Mouse (Mus musculus) hindbrain, embryonic 10.5 days (tissue): ENCODE data around the gene Cchcr1. TPM values are rescaled to one million over a fixed set of nuclear protein-coding genes. Genes with fewer than 3 reads are reported as not detected.

Source experiments
- DNase-seq: peaks from one replicate; pipeline ENCODE4 v3.0.0-alpha.2; 2017; ENCODE audit warnings: low spot score
- H3K27ac ChIP-seq: fragments of 300-500 bp; sonication (generic); 2 replicates; pipeline ENCODE4 v1.5.1; 2016; ENCODE audit warnings: mild to moderate bottlenecking, moderate library complexity
- H3K27me3 ChIP-seq: fragments of 300-500 bp; sonication (generic); 2 replicates; pipeline ENCODE4 v1.6.1; 2016; ENCODE audit warnings: mild to moderate bottlenecking; ENCODE audit not compliant: poor library complexity, insufficient read depth, severe bottlenecking
- H3K36me3 ChIP-seq: fragments of 300-500 bp; sonication (generic); 2 replicates; pipeline ENCODE4 v1.6.1; 2016; ENCODE audit warnings: mild to moderate bottlenecking, moderate library complexity
- H3K4me1 ChIP-seq: fragments of 300-500 bp; sonication (generic); replicated peaks from 2 replicates; pipeline ENCODE4 v1.6.1; 2016; ENCODE audit warnings: mild to moderate bottlenecking
- H3K4me3 ChIP-seq: fragments of 300-500 bp; sonication (generic); 2 replicates; pipeline ENCODE4 v1.5.1; 2016; ENCODE audit warnings: mild to moderate bottlenecking, moderate library complexity
- H3K9me3 ChIP-seq: fragments of 300-500 bp; sonication (generic); 2 replicates; pipeline ENCODE4 v1.6.1; 2016; ENCODE audit warnings: mild to moderate bottlenecking, moderate library complexity
- WGBS: fragments of 180-500 bp; shearing (Covaris S2); methylation state at CpG from one replicate; pipeline ENCODE4 v1.1.7; 2016; 5-methylcytosine and 5-hydroxymethylcytosine counted together
- polyA plus RNA-seq: library from polyadenylated mRNA; unstranded; fragments of >200 nt; fragmentation: Nextera tagmentation; extraction: Ambion mirVana; gene quantifications from 2 replicates; pipeline ENCODE4 v1.2.1, GENCODE M21; 2016

The Cchcr1 gene
- polyA plus RNA-seq, 1 experiment from 2014 or later: 19.6 TPM

- WGBS: 50% methylated on average over 15 of the region's 15 CpGs
- Histone ChIP-seq H3K4me1 (peaks cover 32% of the 10 kb centered on the region), H3K27ac (no peak overlapping the region; the same call in 1 of the 2 replicates), H3K9me3 (no peaks in the 10 kb centered on the region), H3K4me3 (no peak overlapping the region), H3K36me3 (no peaks in the 10 kb centered on the region), H3K27me3 (0 out of 2 replicates have a peak, but pooled peaks cover 3% of the 10 kb centered on the region)
- DNase-seq: no peak
These were observed 32.7 kb downstream of the Cchcr1 start for GRCm38 (mm10) chr17:35549437-35550142.

GRCm38 (mm10) chr17:35550143-35550494 lies 33.2 kb downstream of the Cchcr1 start:
- DNase-seq: no peak
- Histone ChIP-seq H3K9me3 (no peaks in the 10 kb centered on the region), H3K27ac (no peak overlapping the region), H3K4me1 (peaks cover 32% of the 10 kb centered on the region), H3K4me3 (no peak overlapping the region), H3K27me3 (0 out of 2 replicates have a peak, but pooled peaks cover 3% of the 10 kb centered on the region), H3K36me3 (no peaks in the 10 kb centered on the region)
- 95% methylated on average over 4 of the region's 4 CpGs for WGBS

- no peak overlapping the region for H3K4me3 ChIP-seq
- H3K27ac ChIP-seq: no peak overlapping the region
- H3K36me3 ChIP-seq: no peaks in the 10 kb centered on the region
- H3K9me3 ChIP-seq: no peaks in the 10 kb centered on the region
- H3K4me1 ChIP-seq: peaks cover 32% of the 10 kb centered on the region
- no peak for DNase-seq
- 0 out of 2 replicates have a peak, but pooled peaks cover 3% of the 10 kb centered on the region for H3K27me3 ChIP-seq
- WGBS: 56% methylated on average over 8 of the region's 8 CpGs
These were observed 34.0 kb downstream of the Cchcr1 start for GRCm38 (mm10) chr17:35550871-35551270.

- 68% methylated on average over 10 of the region's 10 CpGs for WGBS
- Histone ChIP-seq H3K36me3 (no peaks in the 10 kb centered on the region), H3K4me1 (peaks cover 21% of the 10 kb centered on the region), H3K4me3 (no peak within 1 kb of the TSS), H3K27ac (0 out of 2 replicates have a peak within 1 kb of the TSS, but pooled peaks have one; percentile 41), H3K9me3 (no peaks in the 10 kb centered on the region), H3K27me3 (0 out of 2 replicates have a peak, but pooled peaks cover 3% of the 10 kb centered on the region)
- no peak for DNase-seq
These were observed 35.0 kb downstream of the Cchcr1 start, which contains the start of gene Cdsn for GRCm38 (mm10) chr17:35551881-35552414. Gene Cdsn, plus strand, starts transcription at chr17:35552128.

GRCm38 (mm10) chr17:35554321-35554720 lies 37.4 kb downstream of the Cchcr1 start:
- H3K36me3 ChIP-seq: no peaks in the 10 kb centered on the region
- H3K4me3 ChIP-seq: no peak overlapping the region
- DNase-seq: no peak
- no peaks in the 10 kb centered on the region for H3K27me3 ChIP-seq
- H3K4me1 ChIP-seq: peaks cover 12% of the 10 kb centered on the region
- no peak overlapping the region for H3K27ac ChIP-seq
- no peaks in the 10 kb centered on the region for H3K9me3 ChIP-seq
- 82% methylated on average over 5 of the region's 5 CpGs for WGBS

- Histone ChIP-seq H3K27ac (no peak overlapping the region), H3K9me3 (no peaks in the 10 kb centered on the region), H3K27me3 (no peaks in the 10 kb centered on the region), H3K4me3 (no peak overlapping the region), H3K36me3 (no peaks in the 10 kb centered on the region), H3K4me1 (peaks cover 7% of the 10 kb centered on the region)
- WGBS: 91% methylated on average over 18 of the region's 18 CpGs
- DNase-seq: no peak
These were observed 38.0 kb downstream of the Cchcr1 start for GRCm38 (mm10) chr17:35554761-35555397.

- DNase-seq: no peak
- H3K27ac ChIP-seq: no peak overlapping the region
- H3K4me3 ChIP-seq: no peak overlapping the region
- no peaks in the 10 kb centered on the region for H3K27me3 ChIP-seq
- 93% methylated on average over 13 of the region's 13 CpGs for WGBS
- peaks cover 11% of the 10 kb centered on the region for H3K4me1 ChIP-seq
- no peaks in the 10 kb centered on the region for H3K36me3 ChIP-seq
- H3K9me3 ChIP-seq: no peaks in the 10 kb centered on the region
These were observed 39.4 kb downstream of the Cchcr1 start for GRCm38 (mm10) chr17:35556186-35556765.

- Histone ChIP-seq H3K27me3 (no peaks in the 10 kb centered on the region), H3K4me3 (no peak overlapping the region), H3K4me1 (peaks cover 9% of the 10 kb centered on the region), H3K27ac (no peak overlapping the region), H3K9me3 (no peaks in the 10 kb centered on the region), H3K36me3 (no peaks in the 10 kb centered on the region)
- 34% methylated on average over 5 of the region's 5 CpGs for WGBS
- DNase-seq: peak; percentile 60
These were observed 39.9 kb downstream of the Cchcr1 start for GRCm38 (mm10) chr17:35556812-35557211.

GRCm38 (mm10) chr17:35557351-35557750 lies 40.5 kb downstream of the Cchcr1 start:
- H3K36me3 ChIP-seq: no peaks in the 10 kb centered on the region
- H3K27me3 ChIP-seq: no peaks in the 10 kb centered on the region
- H3K9me3 ChIP-seq: no peaks in the 10 kb centered on the region
- H3K27ac ChIP-seq: no peak overlapping the region
- H3K4me3 ChIP-seq: no peak overlapping the region
- DNase-seq: no peak
- H3K4me1 ChIP-seq: peaks cover 4% of the 10 kb centered on the region
- 82% methylated on average over 9 of the region's 9 CpGs for WGBS

GRCm38 (mm10) chr17:35558216-35558615 lies 41.3 kb downstream of the Cchcr1 start:
- H3K27me3 ChIP-seq: no peaks in the 10 kb centered on the region
- no peaks in the 10 kb centered on the region for H3K9me3 ChIP-seq
- WGBS: 64% methylated on average over 8 of the region's 8 CpGs
- no peak for DNase-seq
- H3K4me1 ChIP-seq: peaks cover 4% of the 10 kb centered on the region
- H3K4me3 ChIP-seq: no peak overlapping the region
- no peaks in the 10 kb centered on the region for H3K36me3 ChIP-seq
- no peak overlapping the region for H3K27ac ChIP-seq

GRCm38 (mm10) chr17:35567150-35567549 lies 50.2 kb downstream of the Cchcr1 start, which contains the start of gene 2300002M23Rik:
Gene 2300002M23Rik, plus strand, starts transcription at chr17:35567450.
- Histone ChIP-seq H3K4me3 (no peak within 1 kb of the TSS), H3K27ac (no peak within 1 kb of the TSS), H3K4me1 (peaks cover 22% of the 10 kb centered on the region), H3K9me3 (0 out of 2 replicates have a peak, but pooled peaks cover 3% of the 10 kb centered on the region), H3K36me3 (no peaks in the 10 kb centered on the region), H3K27me3 (peaks cover 43% of the 10 kb centered on the region)
- 58% methylated on average over 3 of the region's 3 CpGs for WGBS
- no peak for DNase-seq

GRCm38 (mm10) chr17:35567767-35568166 lies 50.9 kb downstream of the Cchcr1 start:
- H3K36me3 ChIP-seq: no peaks in the 10 kb centered on the region
- WGBS: 17% methylated on average over 9 of the region's 9 CpGs
- H3K27me3 ChIP-seq: peaks cover 43% of the 10 kb centered on the region
- H3K4me1 ChIP-seq: peaks cover 22% of the 10 kb centered on the region
- no peak for DNase-seq
- 0 out of 2 replicates have a peak, but pooled peaks cover 3% of the 10 kb centered on the region for H3K9me3 ChIP-seq
- no peak overlapping the region for H3K4me3 ChIP-seq
- H3K27ac ChIP-seq: no peak overlapping the region
